Mouse (Mus musculus) MEL (cell line): ENCODE measurements around the gene Inpp5d. TPM values are rescaled to one million over a fixed set of nuclear protein-coding genes. Genes with fewer than 3 reads are reported as not detected.

Experiments used
- DNase-seq: peaks from one replicate; pipeline ENCODE4 v3.0.0; 2011; ENCODE audit warnings: low read depth, low spot score
- H3K27ac ChIP-seq: 2 replicates; pipeline ENCODE4 v1.5.1; 2012; ENCODE audit warnings: low read depth, mild to moderate bottlenecking, control low read depth, low read length, moderate library complexity; ENCODE audit not compliant: control insufficient read depth
- H3K27me3 ChIP-seq, 2 experiments: fragments of 150-350 bp in 1 of 2; sonication (generic) in 1 of 2; 2 replicates each; pipeline ENCODE4 v1.6.1; 2012; ENCODE audit warnings: low read length in 2 of 2, mild to moderate bottlenecking in 2 of 2, improper control_type of control experiment in 1 of 2, moderate library complexity in 1 of 2; ENCODE audit not compliant: insufficient read depth in 2 of 2, control insufficient read depth in 1 of 2
- H3K36me3 ChIP-seq, 2 experiments: 2 replicates each; pipeline ENCODE4 v1.6.1; 2012 to 2014; ENCODE audit warnings: low read length in 2 of 2, improper control_type of control experiment in 1 of 2, inconsistent platforms in 1 of 2, mild to moderate bottlenecking in 1 of 2; ENCODE audit not compliant: insufficient read depth in 2 of 2, control insufficient read depth in 1 of 2
- H3K4me1 ChIP-seq, 2 experiments: fragments of 150-350 bp in 1 of 2; sonication (generic) in 1 of 2; 2 replicates each; pipeline ENCODE4 v1.6.1; 2012; ENCODE audit warnings: low read length in 2 of 2, improper control_type of control experiment in 1 of 2, mild to moderate bottlenecking in 1 of 2; ENCODE audit not compliant: insufficient read depth in 2 of 2, control insufficient read depth in 1 of 2
- H3K4me3 ChIP-seq, 2 experiments: fragments of 150-350 bp in 1 of 2; sonication (generic) in 1 of 2; 2 replicates each; pipeline ENCODE4 v1.5.1; 2012; ENCODE audit warnings: low read depth in 2 of 2, low read length in 2 of 2, mild to moderate bottlenecking in 2 of 2, moderate library complexity in 2 of 2, control low read depth in 1 of 2, improper control_type of control experiment in 1 of 2; ENCODE audit not compliant: control insufficient read depth in 1 of 2, insufficient read depth in 1 of 2
- H3K79me2 ChIP-seq: 2 replicates; pipeline ENCODE4 v1.6.1; 2012; ENCODE audit warnings: mild to moderate bottlenecking, low read length, moderate library complexity; ENCODE audit not compliant: control insufficient read depth, poor library complexity, insufficient read depth
- H3K9ac ChIP-seq: 2 replicates; pipeline ENCODE4 v1.6.1; 2012; ENCODE audit warnings: low read depth, mild to moderate bottlenecking, control low read depth, low read length, moderate library complexity; ENCODE audit not compliant: control insufficient read depth, poor library complexity, severe bottlenecking
- H3K9me3 ChIP-seq: fragments of 150-350 bp; sonication (generic); replicated peaks from 2 replicates; pipeline ENCODE4 v1.6.1; 2012; ENCODE audit warnings: mild to moderate bottlenecking, low read length, improper control_type of control experiment, moderate library complexity; ENCODE audit not compliant: insufficient read depth
- CHD2 ChIP-seq: IDR thresholded peaks from 2 replicates; pipeline ENCODE4 v1.6.1; 2011; ENCODE audit warnings: low read length, improper control_type of control experiment
- EP300 ChIP-seq, 2 experiments: IDR thresholded peaks; 2 replicates each; pipeline ENCODE4 v1.6.1; 2011; ENCODE audit warnings: improper control_type of control experiment in 2 of 2, low read length in 2 of 2, low read depth in 1 of 2, mild to moderate bottlenecking in 1 of 2
- ETS1 ChIP-seq: IDR thresholded peaks from 2 replicates; pipeline ENCODE4 v1.6.1; 2012; ENCODE audit warnings: low read depth, mild to moderate bottlenecking, inconsistent platforms, low read length, improper control_type of control experiment, moderate library complexity
- GABPA ChIP-seq: IDR thresholded peaks from 2 replicates; pipeline ENCODE4 v1.6.1; 2012; ENCODE audit warnings: low read depth, mild to moderate bottlenecking, inconsistent platforms, low read length, improper control_type of control experiment, moderate library complexity
- JUND ChIP-seq: IDR thresholded peaks from 2 replicates; pipeline ENCODE4 v1.6.1; 2011; ENCODE audit warnings: low read depth, mild to moderate bottlenecking, improper control_type of control experiment, low read length
- MAX ChIP-seq: IDR thresholded peaks from 2 replicates; pipeline ENCODE4 v1.6.1; 2011; ENCODE audit warnings: low read length, improper control_type of control experiment
- MYC ChIP-seq: IDR thresholded peaks from 2 replicates; pipeline ENCODE4 v1.6.1; 2011; ENCODE audit warnings: low read depth, mild to moderate bottlenecking, low read length, improper control_type of control experiment, moderate library complexity
- NELFE ChIP-seq: IDR thresholded peaks from 2 replicates; pipeline ENCODE4 v1.6.1; 2011; ENCODE audit warnings: low read depth, low read length, improper control_type of control experiment
- POLR2A ChIP-seq, 2 experiments: IDR thresholded peaks; 2 replicates each; pipeline ENCODE4 v1.6.1; 2011 to 2012; ENCODE audit warnings: low read length in 2 of 2, mild to moderate bottlenecking in 2 of 2, control low read depth in 1 of 2, improper control_type of control experiment in 1 of 2, low read depth in 1 of 2, moderate library complexity in 1 of 2; ENCODE audit not compliant: control insufficient read depth in 1 of 2, insufficient read depth in 1 of 2, poor library complexity in 1 of 2
- POLR2AphosphoS2 ChIP-seq: IDR thresholded peaks from 2 replicates; pipeline ENCODE4 v1.6.1; 2011; ENCODE audit warnings: low read length, improper control_type of control experiment
- RAD21 ChIP-seq: IDR thresholded peaks from 2 replicates; pipeline ENCODE4 v1.6.1; 2011; ENCODE audit warnings: mild to moderate bottlenecking, low read depth, low read length, improper control_type of control experiment
- SIN3A ChIP-seq: IDR thresholded peaks from 2 replicates; pipeline ENCODE4 v1.6.1; 2012; ENCODE audit warnings: low read length, improper control_type of control experiment, inconsistent platforms
- SMC3 ChIP-seq: IDR thresholded peaks from 2 replicates; pipeline ENCODE4 v1.6.1; 2011; ENCODE audit warnings: low read depth, low read length, improper control_type of control experiment
- TCF12 ChIP-seq: IDR thresholded peaks from 2 replicates; pipeline ENCODE4 v1.6.1; 2014; ENCODE audit warnings: low read depth, mild to moderate bottlenecking, inconsistent platforms, low read length, improper control_type of control experiment, moderate library complexity
- UBTF ChIP-seq: IDR thresholded peaks from 2 replicates; pipeline ENCODE4 v1.6.1; 2012; ENCODE audit warnings: low read depth, mild to moderate bottlenecking, inconsistent platforms, low read length, improper control_type of control experiment, moderate library complexity, borderline replicate concordance; ENCODE audit not compliant: insufficient read depth
- USF1 ChIP-seq: IDR thresholded peaks from 2 replicates; pipeline ENCODE4 v1.6.1; 2014; ENCODE audit warnings: low read depth, mild to moderate bottlenecking, inconsistent platforms, low read length, improper control_type of control experiment, moderate library complexity
- ZC3H11A ChIP-seq: IDR thresholded peaks from 2 replicates; pipeline ENCODE4 v1.6.1; 2012; ENCODE audit warnings: low read depth, mild to moderate bottlenecking, inconsistent platforms, low read length, improper control_type of control experiment
- ZKSCAN1 ChIP-seq: IDR thresholded peaks from 2 replicates; pipeline ENCODE4 v1.6.1; 2012; ENCODE audit warnings: low read depth, mild to moderate bottlenecking, inconsistent platforms, low read length, improper control_type of control experiment, moderate library complexity
- ZMIZ1 ChIP-seq: IDR thresholded peaks from 2 replicates; pipeline ENCODE4 v1.6.1; 2012; ENCODE audit warnings: low read depth, mild to moderate bottlenecking, inconsistent platforms, low read length, improper control_type of control experiment, moderate library complexity
- ZNF384 ChIP-seq: IDR thresholded peaks from 2 replicates; pipeline ENCODE4 v1.6.1; 2012; ENCODE audit warnings: low read depth, mild to moderate bottlenecking, inconsistent platforms, low read length, improper control_type of control experiment
- polyA plus RNA-seq, 2 experiments: library from polyadenylated mRNA; stranded (reverse) in 1 of 2; unstranded in 1 of 2; fragments of >175 nt in 1 of 2; fragments of >200 nt in 1 of 2; gene quantifications; 2 replicates each; pipeline versions ENCODE4 v1.2.1 to v1.2.4; 2012; ENCODE audit warnings: low replicate concordance in 2 of 2, low read depth in 1 of 2; ENCODE audit not compliant: insufficient read length in 2 of 2, insufficient read depth in 1 of 2, missing spikeins in 1 of 2
- total RNA-seq: library from RNA; depleted of rRNA; stranded (reverse); fragments of 300-350 nt; gene quantifications from 2 replicates; pipeline ENCODE4 v1.2.3, GENCODE M21; 2012

The Inpp5d gene
- total and polyA plus RNA-seq, 3 experiments, result 69.4 to 71.3 TPM; not detected in 1

- H3K27ac ChIP-seq, result no peak overlapping the region
- no peak overlapping the region for H3K4me3 ChIP-seq
- H3K36me3 ChIP-seq, result peaks cover 0 to 27% of the 10 kb centered on the region in 2 experiments; a peak in 2 of 4 replicates
- TF ChIP-seq UBTF (no peak), ZMIZ1 (no peak), ZKSCAN1 (no peak), MYC (no peak), TCF12 (no peak), POLR2AphosphoS2 (no peak)
- H3K9me3 ChIP-seq, result no peaks in the 10 kb centered on the region
- H3K9ac ChIP-seq, result no peak overlapping the region
- H3K4me1 ChIP-seq, result no peaks in the 10 kb centered on the region
- no peak for DNase-seq
- H3K27me3 ChIP-seq, result no peaks in the 10 kb centered on the region
- H3K79me2 ChIP-seq, result no peaks in the 10 kb centered on the region
These were observed 51.4 kb downstream of the Inpp5d start for GRCm38 (mm10) chr1:87671483-87671882.

- Histone ChIP-seq H3K9ac (no peak overlapping the region), H3K27me3 (no peaks in the 10 kb centered on the region), H3K27ac (no peak overlapping the region), H3K4me1 (no peaks in the 10 kb centered on the region), H3K79me2 (no peaks in the 10 kb centered on the region), H3K9me3 (no peaks in the 10 kb centered on the region), H3K36me3 (peaks cover 0 to 21% of the 10 kb centered on the region in 2 experiments; a peak in 2 of 4 replicates), H3K4me3 (no peak overlapping the region)
- TF ChIP-seq ZNF384, result no peak
- DNase-seq, result no peak
These were observed 53.9 kb downstream of the Inpp5d start for GRCm38 (mm10) chr1:87673822-87674604.

GRCm38 (mm10) chr1:87676006-87676405, 55.9 kb downstream of the Inpp5d start:
- no peak overlapping the region for H3K9ac ChIP-seq
- DNase-seq, result no peak
- H3K36me3 ChIP-seq, result peaks cover 0 to 14% of the 10 kb centered on the region in 2 experiments; a peak in 2 of 4 replicates

More at GRCm38 (mm10) chr1:87676006-87676405, 55.9 kb downstream of the Inpp5d start:
- Histone ChIP-seq H3K9me3 (no peaks in the 10 kb centered on the region), H3K4me3 (no peak overlapping the region), H3K4me1 (no peaks in the 10 kb centered on the region), H3K79me2 (no peaks in the 10 kb centered on the region), H3K27me3 (no peaks in the 10 kb centered on the region), H3K27ac (no peak overlapping the region)
- TF ChIP-seq ZMIZ1 (no peak), ZC3H11A (no peak), NELFE (no peak), GABPA (no peak), JUND (no peak), USF1 (no peak), POLR2A (IDR thresholded peaks at IDR 0.05; ENCODE audit: control insufficient read depth in 1 of 2, insufficient read depth in 1 of 2, low read depth in 1 of 2, low read length in 2 of 2, poor library complexity in 1 of 2) (no peak), EP300 (IDR thresholded peaks at IDR 0.05; ENCODE audit: low read depth in 1 of 2, low read length in 2 of 2) (no peak), ETS1 (no peak), TCF12 (no peak), MAX (no peak), SIN3A (no peak), CHD2 (no peak), RAD21 (no peak), UBTF (no peak), SMC3 (no peak)
- TF ChIP-seq, all 39 proteins: peak for 0
